Mouse (Mus musculus): ENCODE results near the gene Ppp1r32. TPM values are rescaled to one million over a fixed set of nuclear protein-coding genes. Genes with fewer than 3 reads are reported as not detected.

The Ppp1r32 gene
- total RNA-seq, 2 experiments from 2014 or later = 0.29 to 0.37 TPM

DNA sequence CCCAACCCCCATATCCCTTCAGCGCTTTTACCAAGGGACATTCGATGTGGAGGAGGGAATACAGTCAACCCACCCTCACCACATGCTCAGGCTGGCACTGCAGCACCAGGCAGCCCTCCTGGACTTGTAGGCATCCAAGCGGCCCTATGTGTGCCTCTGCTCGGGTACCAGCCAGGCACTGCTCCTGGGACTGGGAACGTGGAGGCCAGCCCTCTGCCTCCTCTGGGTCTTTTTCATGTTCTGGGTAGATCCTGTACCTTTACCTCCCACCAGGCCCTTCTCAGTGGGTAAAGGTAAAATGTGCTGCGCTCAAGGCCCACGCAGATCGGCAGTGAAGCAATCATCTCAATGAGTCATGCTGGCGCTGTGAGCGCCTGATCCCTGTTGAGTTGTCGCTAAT, 22.8 kb downstream of the Ppp1r32 start:
- ATAC-seq (ENCODE audit: poor library complexity, severe bottlenecking) = no peak

DNA sequence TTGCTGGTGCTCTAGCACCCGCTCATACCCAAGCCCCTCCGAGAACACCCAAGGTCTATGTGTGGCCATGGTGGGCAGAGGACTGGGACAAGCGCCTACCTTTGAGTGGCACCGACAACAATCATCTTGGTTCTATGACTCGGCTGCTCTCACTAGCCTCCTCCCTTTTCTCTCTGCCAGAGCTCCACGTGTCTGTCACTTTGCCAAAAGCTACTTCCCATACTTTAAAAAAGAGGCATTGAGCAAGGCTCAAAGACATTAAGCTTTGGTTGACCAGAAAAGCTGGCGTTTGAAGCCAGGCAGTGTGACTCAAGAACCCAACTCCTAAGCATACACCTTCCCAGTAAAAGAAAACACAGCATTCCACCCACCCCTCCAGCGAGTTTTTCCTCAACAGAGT, 24.6 kb downstream of the Ppp1r32 start:
- no peak for ATAC-seq (ENCODE audit: poor library complexity, severe bottlenecking)

DNA sequence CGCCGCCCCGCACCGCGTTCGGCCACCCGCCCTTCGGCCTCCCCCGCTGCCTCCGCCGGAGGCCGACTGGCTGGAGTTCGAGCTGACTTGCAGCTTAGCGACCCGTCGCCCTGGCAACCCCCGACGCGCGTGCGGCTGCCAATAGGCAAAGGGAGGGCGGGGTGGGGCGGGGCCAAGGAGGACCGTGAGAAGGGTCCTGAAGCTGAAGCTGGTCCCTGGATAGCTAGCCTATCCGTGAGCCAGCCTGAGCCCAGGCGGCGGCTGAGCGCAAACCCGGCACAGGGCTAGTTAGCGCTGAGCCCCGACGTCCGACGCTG, 25.3 kb downstream of the Ppp1r32 start:
- no peak for ATAC-seq (ENCODE audit: poor library complexity, severe bottlenecking)

DNA sequence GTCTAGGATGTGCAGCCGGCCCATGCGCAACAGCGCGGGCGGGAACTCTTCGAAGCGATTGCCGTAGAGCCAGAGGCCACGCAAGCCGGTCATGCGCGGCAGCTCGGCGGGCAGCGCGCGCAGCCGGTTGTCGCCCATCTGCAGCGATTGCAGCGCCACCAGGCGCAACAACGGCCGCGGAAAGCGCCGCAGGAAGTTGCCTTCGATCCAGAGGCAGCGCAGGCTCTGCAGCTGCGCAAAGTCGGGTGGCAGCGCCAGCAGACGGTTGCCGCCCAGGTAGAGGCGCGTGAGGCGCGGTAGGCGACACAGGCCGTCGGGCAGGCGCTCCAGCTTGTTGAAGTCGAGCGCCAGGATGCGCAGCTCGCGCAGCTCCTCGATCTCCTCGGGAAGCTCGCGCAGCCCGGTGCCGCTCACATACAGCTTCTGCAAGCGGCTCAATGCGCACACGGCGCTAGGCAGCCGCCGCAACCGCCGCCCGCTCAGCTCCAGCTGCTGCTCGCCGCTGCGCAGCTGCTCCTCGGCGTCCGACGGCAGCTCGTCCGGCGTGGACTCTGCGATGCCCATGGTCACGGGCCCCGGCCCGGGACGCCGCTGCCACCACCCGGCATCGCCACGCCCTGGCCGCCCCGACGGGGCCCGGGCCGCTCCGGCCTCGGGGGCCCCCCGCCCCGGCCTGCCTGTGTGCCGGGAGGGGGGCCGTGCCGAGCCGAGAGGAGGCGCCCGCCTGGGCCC, 25.8 kb downstream of the Ppp1r32 start, which contains the start of gene Lrrc10b:
Gene Lrrc10b, minus strand, starts transcription at position 722 of the 732 bp plus-strand sequence.
- ATAC-seq (ENCODE audit: poor library complexity, severe bottlenecking) = no peak

DNA sequence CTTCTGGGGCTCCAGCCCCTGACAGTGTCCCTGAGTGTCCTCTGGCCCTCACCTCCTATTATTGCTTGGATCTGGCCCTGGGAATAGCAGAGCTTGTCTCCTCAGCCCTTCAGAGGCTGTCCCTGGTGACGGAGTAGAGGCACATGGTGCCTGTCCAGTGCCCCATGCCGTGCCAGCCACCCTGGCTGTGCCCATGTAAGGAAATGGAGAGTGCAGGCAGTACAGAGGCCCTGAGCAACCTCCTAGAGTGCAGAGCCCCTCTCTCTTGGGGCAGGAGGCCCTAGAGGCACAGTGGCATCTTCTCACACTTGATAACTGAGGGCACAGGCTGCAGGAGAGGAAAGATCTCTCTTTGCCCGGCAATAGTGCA, 27.3 kb downstream of the Ppp1r32 start:
- ATAC-seq (ENCODE audit: poor library complexity, severe bottlenecking) = no peak

DNA sequence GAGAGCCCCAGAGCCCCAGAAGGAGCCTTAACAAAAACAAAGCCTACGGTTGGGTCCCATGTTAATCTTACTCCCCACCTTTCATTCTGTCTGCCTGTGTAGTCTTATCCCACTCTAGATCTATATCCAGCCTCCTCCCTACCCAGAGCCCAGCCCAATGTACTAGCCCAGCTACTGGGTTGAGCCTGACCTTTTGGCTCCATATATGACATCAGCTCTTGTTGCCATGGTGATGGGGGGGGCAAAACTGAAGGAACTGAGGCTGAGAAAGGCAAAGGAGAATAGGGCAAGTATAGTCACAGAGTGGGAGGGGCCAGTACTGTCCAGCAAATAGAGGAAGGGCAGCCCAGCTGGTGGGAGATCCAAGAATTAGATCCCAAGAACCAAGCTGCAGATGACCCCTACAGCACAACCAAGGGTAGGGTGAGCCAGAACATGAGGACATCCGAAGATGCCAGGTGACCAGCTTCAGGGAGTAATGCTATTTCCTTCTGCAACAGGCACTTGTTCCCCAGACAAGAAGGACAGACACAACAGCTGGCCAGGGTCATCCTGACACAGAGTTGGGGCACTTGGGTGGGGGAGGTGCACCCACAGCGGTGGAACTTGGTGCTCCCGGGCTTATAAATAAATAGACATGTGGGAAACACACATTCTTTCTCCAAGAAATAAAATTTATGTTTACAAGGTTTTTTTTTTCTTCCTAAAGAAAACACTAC, 27.9 kb downstream of the Ppp1r32 start:
- no peak for ATAC-seq (ENCODE audit: poor library complexity, severe bottlenecking)

DNA sequence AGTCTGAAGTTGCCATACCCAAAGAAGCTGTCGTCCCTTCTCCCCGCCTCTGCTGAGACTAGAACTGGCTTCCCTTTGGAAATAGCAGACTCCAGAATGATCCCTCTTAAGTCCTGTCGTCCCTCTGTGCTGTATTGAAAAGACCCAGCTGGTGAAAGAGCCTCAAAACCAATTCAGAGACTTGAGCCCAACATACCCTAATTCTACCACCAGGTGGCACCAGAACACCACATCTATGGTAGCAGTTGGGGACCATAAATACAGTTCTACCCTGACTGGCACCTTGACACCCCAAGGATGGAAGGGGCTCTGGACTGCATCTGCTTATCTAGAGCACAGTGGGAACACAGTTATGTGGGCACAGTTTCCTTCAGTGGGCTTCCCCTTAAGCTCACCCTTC, 33.0 kb downstream of the Ppp1r32 start:
- peak; percentile 47; the same call in 1 of the 2 replicates for ATAC-seq (ENCODE audit: poor library complexity, severe bottlenecking)

DNA sequence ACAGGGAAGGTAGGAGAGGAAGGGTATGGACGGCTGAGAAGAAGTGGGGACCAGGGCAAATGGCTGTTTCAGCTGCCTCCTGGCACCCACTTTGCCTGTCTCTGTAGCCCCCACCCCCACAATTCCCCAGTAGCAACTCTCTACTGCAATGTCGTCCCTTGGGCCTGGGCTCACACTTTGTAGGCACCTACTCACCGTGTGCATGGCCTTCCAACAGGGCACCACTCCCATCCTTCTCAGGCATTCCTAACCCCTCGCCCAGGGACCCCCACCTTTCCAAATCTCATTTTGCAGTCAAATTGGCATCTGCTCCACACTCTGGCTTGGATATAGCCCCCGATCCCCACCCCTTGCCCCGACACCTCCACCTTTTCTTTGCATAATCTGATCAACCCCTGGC, 33.5 kb downstream of the Ppp1r32 start:
- no peak for ATAC-seq (ENCODE audit: poor library complexity, severe bottlenecking)

DNA sequence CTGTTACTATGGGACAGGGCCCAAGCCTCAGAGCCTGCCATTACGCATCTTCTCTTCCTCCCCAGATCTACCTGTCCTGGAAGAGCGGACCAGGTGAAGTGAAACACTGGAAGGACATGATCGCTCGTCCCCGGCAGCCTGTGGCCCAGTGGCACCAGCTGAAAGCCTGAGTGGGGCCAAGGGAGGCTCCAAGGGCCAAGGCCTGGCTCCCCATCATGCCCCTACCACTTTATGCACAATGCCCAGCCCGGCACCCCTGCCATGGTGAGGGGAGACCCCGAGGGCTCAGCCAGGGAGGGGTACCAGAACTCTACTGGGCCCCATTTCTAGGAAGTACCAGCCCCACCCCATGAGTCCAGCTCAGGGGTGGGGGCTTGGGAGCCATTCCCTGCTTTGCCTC, 34.5 kb downstream of the Ppp1r32 start:
- ATAC-seq (ENCODE audit: poor library complexity, severe bottlenecking) = no peak

DNA sequence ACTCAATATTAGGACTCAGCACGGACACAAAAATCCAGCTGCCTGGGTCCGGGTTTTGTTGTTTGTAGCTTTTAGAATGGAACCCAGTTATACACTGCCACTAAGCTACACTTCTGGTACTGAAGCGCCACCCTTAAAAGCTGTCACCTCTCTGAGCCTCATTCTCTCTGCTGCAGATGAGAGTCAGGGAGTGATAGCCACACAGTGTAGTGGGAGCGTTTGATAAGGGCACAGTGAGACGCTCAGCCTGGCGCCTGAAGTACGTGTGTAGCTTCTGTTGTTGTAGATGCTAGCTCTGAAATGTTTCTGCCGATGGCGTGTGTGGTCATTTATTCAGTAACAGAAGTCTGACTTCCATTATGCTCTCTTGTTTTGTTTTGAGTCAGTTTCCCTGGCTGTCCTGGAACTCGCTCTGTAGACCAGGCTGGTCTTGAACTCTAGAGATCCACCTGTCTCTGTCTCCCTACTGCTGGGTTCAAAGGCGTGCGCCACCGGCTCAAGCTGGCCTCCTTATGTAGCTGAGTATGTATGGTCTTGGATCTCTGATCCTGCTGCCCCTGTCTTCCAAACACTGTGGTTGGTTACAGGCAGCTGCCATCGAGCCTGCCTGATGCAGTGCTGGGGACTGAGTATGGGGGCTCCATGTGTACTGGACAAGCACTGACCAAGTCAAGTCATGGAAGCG, 37.9 kb downstream of the Ppp1r32 start:
- ATAC-seq (ENCODE audit: poor library complexity, severe bottlenecking) = no peak

DNA sequence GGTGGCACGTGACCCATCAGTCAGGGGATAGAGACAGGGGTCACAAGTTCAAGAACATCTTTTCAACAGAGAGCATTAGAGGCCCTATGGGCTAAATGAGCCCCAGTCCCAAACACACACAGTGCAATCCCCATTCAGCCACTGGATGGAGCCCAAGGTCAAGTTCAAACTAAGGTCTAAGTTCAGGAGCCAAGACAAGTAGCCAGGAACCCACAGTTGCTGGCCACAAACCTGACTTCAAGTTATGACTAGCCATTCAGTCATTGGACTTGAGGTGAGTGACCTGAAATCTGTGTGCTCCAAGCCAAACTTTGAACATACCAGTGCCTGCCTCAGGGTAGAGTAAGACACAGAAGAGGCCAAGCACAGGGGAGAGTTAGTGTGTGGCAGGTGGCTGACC, 45.2 kb downstream of the Ppp1r32 start:
- ATAC-seq (ENCODE audit: poor library complexity, severe bottlenecking) = no peak

DNA sequence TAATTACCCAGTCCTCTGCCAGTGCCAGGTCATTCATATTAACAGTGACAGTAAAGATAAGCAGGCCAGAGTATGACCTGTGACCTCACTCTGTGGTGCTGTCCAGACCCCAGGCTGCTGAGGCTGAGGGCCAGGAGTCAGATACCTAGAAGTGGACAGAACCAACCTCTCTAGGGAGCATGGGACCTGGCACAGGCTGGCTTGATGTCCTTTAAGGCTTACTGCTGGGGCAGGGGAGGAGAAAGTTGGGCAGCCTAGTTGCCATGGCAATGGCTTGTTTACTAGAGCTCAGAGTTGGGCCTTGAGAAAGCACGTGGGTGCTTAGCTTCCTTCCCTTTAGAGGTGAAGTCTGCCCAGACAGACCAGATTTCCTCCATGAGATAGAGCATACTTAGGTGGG, 46.0 kb downstream of the Ppp1r32 start:
- no peak for ATAC-seq (ENCODE audit: poor library complexity, severe bottlenecking)

DNA sequence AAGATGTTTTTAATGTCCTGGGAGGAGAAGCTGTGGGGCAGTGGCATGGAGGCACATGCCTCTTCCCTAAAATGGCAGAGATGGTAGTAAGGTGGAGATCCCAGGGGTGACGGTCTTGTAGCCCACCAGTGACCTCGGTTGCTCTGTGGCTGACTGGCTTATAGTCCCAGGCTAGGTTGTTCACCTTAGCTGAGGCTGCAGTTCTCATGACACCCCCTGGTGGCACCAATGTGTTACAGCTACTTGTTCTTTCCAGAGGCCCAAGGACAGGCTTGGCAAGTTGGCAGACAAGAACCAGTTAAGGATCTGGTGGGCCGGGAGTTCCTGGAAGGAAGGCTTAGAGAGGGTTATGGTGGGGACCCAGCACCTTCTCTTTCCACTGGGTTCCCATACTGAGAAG, 46.8 kb downstream of the Ppp1r32 start:
- ATAC-seq (ENCODE audit: poor library complexity, severe bottlenecking) = no peak

DNA sequence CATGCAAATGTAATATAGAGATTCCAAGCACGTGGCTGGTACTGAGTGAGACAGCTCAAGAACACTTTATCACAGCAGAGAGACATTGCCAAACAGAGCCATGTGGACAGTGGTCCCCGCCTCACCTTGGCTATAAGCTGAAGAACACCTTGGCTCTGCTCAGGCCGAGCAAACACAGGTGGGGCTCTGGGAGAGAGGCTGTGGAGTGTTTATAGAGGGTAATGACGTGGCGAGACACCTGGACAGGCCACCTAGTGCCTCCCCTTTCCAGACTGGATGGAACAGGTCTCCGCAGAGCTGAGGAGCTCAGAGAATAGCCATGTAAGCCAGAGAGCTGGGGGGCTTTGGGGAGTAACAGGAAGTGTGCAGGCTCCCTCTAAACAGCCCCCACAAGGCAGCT, 47.8 kb downstream of the Ppp1r32 start:
- ATAC-seq (ENCODE audit: poor library complexity, severe bottlenecking) = no peak

DNA sequence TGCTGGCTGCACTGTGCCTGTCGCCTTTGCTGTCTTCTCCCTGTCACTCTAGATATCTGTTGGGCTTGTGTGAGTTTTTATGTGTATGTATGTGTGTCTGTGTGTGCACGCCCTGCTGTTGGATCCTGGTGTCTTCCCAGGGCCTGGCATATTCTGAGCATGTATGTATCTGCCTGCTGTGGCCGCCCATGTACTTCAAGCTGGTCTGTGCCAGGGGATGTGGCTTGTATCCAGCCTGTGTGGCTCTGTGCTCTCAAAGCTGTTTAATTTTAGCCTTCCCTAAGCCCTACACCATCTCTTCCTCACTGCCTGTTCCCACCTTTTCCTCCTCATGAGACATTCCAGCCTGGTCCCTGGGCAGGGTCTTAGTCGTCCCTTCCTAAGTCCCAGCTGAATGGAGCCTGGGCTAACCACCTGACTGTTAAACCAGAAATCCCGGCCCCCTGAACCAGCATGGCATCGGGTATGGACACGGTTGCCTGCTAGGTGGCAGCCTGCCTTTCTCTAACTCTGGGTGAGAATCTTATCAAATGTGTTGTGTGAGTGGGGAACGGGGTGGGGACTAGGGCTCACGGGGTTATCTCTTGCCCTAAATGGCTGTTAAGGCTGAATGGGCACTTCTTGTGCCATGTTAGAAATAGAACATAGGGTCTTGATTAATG, 48.7 kb downstream of the Ppp1r32 start:
- no peak for ATAC-seq (ENCODE audit: poor library complexity, severe bottlenecking)

DNA sequence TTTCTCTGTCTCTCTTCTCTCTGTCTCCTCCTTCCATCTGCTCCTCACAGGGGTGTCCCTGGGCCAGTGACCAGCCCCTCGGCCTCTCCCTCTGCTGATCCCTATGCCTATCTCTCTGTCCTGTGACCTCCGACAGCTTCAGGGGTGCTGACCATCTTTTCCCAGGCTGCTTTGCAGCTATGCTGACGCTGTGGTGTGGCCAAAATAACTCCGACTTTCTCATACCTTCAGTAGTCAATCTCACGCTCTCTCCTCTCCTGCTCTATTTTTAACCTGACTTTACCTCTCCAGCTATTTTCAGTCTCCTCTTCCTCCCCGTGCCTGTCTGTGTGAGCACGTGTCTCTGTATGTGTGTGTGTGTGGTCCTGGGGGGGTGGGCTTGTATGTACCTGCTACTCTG, 49.5 kb downstream of the Ppp1r32 start:
- no peak for ATAC-seq (ENCODE audit: poor library complexity, severe bottlenecking)

DNA sequence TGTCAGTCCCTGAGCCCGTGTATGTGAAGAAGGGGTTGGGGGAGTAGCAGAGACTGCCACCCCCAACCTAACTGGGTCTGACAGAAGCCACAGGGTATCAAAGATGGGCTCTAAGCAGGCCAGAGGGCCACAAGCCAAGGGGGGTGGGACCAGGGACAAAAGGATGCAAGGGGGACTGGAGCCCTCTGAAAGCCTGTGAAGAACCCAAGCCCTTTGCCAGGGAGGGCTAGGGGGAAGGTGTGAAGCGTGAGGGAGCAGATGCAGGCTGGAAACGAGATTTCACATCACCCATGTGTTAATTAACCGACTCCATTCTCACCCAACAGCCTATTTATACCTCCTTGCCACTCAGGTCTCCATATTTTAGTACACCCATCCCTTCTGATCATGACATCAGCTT, 50.9 kb downstream of the Ppp1r32 start:
- ATAC-seq (ENCODE audit: poor library complexity, severe bottlenecking) = no peak

DNA sequence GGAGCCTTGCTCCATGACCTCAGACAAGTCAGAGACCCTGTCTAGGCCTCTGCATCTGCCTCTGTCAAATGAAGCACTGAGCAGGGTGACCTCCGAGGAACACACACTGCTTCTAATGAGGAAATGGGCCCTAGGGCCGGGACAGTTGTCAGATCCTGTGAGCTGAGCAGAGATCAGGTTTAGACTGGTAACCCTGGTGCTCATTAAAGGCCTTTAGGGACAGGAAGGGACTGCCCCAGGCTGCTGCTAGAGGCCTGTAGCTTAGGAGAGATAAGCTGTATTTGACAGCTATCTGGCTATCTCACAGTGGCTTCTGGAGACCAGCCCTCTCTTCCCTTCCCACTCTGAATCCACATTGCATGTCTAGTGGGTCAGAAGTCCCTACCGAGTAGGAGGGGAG, 51.3 kb downstream of the Ppp1r32 start:
- no peak for ATAC-seq (ENCODE audit: poor library complexity, severe bottlenecking)

DNA sequence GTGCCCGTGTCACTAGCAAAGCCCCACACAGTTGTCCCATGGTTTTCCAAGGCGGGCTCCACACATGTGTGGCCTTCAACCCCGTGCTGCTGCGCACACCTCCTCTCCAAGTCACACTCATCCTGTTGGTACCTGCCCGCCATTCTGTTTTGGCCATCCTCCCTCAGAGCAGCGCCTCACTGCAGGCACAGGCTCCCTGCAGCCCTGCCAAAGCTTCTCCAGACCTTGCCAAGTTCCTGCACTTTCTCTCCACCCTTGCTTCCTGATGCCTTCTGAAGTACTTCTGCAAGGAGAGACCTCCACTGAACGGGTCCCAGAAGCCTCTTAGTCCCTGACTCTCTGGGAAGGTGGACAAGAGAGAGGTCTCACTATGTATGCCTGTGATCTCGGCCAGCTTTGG, 53.4 kb downstream of the Ppp1r32 start:
- no peak for ATAC-seq (ENCODE audit: poor library complexity, severe bottlenecking)

DNA sequence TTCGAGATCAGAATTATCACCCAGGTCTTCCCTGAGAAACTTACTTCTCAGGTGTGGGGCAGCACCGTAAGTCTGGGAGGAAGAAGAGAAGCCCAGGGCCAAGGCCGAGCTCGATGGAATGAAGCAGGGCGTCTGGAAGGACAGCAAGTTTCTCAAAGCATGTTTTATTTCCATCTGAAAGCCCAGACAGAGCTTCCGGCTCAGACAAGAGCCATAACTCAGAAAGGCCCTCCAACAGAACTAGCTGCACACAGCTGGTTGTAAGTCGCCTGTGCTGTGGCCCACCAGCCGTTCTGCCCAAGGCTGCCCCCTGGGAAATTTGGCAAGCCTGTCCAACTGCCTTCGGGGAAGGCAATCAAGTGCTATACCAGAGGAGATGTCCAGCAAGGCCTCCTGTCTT, 55.3 kb downstream of the Ppp1r32 start:
- ATAC-seq (ENCODE audit: poor library complexity, severe bottlenecking) = no peak

DNA sequence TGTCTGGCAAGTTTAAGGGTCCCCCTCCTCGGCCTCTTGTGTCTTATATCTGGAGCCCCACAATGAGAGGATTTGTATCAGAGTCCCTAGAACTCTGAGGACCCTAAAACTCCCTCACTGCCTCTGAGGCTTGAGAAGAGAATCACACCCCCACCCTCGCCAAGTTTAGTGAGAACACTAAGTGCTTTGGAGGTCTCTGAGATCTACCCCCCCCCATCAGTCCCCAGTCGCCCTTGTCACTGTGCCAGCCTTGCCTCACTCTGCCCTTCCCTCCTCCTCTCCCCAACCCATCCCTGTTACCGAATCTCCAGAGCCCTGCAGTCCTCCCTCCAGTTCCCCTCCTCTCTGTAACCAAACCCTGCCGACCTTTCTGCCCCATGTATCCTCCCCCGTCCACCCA, 55.9 kb downstream of the Ppp1r32 start:
- ATAC-seq (ENCODE audit: poor library complexity, severe bottlenecking) = no peak

DNA sequence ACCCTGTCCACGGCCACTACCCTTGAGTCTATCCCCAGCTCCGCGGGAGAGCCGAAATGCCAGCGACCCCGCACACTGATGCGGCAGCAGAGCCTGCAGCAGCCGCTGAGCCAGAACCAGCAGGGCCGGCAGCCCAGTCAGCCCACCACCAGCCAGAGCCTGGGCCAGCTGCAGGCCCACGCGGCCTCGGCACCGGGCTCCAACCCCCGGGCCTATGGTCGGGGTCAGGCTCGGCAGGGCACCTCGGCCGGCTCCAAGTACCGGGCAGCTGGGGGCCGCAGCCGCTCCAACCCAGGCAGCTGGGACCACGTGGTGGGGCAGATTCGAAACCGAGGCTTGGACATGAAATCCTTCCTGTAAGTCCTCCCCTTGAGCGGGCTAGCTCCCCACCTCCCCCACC, 56.4 kb downstream of the Ppp1r32 start:
- no peak for ATAC-seq (ENCODE audit: poor library complexity, severe bottlenecking)
